Mouse (Mus musculus) kidney, postnatal 36 days (tissue): ENCODE data around the gene Chordc1.
"Not testable (repeated sequence)": the region's sequence is repeated elsewhere in the genome, so short reads cannot be mapped to it uniquely, and the experiment has no call there.

Experiments used
- DNase-seq, 2 experiments: peaks; one replicate each; pipeline ENCODE4 v3.0.0; 2021 to 2022; ENCODE audit warnings: mixed read lengths in 2 of 2

The Chordc1 gene

DNA sequence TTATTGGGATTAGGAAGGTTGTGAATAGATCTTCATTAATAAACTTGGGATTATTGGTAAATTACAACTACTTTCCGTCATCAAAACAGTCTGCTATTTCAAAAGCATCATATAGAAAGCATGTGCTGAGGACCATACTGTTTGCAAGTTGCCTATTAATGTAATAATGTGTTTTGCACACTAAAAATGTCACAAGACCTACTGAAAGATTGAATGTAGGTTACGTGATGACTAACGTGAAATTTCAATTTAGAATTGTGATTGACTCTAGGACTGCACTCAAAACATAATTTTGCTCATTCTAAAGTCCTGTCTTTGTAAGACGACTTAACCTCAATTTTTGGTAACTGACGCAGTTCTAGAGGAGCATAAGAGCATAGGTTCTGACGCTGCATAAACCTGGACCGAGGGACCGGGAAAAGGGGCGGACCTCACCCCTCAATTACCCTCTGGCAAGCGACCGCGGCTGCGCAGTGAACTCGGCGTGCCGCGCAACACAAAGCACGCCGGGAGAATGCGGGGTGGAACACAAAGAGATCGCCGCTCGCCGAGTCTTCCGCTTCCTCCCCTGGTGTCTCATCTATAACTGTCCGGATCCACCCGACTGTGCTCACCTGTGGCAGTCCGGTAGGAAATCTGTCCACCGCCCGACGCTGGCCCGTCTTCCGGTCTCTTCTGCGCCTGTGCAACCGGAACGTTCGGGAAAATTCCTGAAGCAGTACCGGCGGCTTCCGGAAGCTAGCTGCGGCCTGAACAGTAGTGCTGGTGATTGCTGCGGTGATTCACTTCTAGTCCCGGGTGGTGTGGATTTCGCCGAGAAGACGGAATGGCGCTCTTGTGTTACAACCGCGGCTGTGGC, at the start of gene Chordc1:
Gene Chordc1 (plus strand): TSS at position 555 of the 859 bp plus-strand sequence.
- DNase-seq: peak; percentile 96 to 97

DNA sequence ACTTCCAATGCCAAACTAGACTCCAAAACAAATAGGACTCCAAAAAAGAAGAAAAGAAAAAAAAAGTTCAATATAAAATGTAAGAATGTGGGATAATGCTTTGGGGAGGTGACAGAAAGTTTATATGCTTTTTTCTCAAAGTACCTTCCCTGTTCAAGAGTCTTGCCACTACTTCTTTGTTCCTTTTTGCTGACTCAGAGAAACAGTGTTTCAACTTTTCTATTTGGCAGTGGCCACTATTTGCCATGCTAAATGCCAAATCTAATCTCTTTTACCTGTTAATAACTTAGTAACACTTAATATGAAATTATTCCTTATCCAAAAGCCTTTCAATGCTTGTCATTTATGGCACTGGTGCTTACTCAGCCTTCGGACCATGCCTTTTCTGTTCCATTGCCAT, 16.0 kb upstream of the Chordc1 start:
- DNase-seq: no peak

GRCm38 (mm10) chr9:18276844-18277243, 15.1 kb upstream of the Chordc1 start:
- DNase-seq: no peak

DNA sequence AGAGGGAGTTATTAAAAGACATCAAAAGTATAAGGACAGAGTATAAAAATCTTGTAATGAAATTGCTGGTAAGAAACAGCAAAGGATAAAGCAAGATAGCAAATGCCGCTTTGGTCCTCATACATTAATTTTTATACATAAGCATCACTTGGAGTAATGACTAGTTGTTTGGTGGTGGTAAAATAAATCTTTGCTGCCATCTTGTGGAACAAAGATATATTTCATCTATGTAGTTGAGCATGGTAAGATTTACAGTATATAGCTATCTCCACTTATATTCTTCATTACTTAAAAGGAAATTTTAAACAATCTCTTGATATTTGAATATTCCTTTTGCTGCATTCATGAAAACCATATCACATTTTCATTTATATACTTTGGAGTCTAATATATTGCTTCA, 14.4 kb upstream of the Chordc1 start:
- peak in 1 of 2 experiments; percentile 3 for DNase-seq

DNA sequence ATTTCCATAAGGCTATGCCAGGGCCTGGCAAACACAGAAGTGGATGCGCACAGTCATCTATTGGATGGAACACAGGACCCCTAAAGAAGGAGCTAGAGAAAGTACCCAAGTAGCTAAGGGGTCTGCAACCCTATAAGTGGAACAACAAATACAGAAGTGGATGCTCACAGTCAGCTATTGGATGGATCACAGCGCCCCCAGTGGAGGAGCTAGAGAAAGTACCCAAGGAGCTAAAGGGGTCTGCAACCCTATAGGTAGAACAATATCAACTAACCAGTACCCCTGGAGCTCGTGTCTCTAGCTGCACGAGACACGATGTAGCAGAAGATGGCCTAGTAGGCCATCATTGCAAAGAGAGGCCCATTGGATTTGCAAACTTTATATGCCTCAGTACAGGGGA, 13.2 kb upstream of the Chordc1 start:
- not testable (repeated sequence) for DNase-seq

DNA sequence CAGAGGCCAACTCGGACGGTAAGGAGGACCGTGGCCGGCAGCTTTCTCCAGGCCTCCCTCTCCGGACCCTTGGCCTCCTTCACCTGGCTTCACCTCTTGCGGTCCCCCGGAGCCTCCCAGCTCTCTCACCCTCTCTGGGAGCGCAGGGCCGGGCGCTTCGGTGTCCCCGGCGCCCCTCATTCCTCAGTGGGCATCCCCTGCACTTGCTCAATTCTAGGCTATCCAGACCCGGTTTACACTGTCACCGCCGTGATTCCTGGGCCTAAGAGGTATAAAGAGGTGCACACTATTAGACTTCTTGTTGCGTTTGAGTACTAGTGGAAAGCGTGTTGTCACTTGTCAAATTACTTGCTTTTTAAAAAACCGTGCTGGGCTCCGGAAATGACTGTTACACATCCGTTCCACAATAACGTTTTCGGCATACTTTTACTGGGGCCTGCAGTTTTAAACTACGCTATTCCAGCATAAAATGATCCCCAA, 558 bp downstream of the Chordc1 start:
- DNase-seq: no peak

DNA sequence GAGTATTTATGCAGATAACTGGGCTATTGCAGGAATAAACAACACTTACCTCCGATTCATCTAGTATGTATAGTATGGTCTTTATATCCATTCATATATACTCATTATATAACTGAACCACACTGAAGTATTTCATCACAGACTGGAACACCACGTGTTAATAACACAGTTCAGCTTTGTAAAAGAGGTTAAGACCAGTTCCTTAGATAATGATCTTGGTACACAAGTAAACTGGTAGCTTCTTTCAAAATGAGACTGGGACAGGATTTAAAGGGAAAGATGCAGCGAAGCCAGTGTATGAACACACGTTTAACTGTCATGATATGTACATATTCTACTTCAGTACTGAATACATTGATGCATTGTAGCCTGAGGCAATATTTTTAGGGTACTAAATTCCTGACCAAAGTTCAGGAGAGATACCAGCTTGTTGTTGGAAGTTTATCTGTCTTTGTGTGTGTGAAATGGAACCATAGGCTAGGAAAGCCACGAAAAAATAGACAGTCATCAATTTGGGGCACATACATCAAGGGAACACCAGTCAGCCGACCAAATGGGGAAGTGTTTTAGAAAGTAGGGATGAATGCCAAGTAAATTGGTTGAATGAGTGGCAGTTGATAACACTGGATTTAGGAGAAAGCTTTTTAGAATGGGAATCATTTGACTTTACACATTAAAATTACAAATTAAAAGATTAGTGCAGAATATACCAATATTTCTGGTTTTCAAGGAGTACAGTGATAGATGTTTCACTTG, 1.3 kb downstream of the Chordc1 start:
- no peak for DNase-seq

DNA sequence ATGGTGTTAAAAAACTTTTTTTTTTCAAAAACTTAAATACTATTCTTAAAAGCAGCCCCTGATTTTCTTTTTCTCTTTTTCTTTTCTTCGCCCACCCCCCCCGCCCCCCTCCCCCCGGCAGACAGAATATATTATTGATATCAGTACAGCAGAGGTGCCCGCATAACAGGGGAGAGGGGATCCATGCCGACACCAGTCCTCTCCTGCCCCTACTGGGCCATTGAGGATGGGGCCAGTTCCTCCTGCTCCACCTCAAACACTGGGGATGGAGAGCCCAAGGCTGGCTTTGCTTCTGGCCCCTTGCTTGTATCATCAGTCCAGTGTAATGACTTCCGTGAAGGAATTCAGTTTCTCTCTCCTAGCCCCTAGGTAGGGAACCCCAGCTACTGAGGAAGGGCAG, 6.4 kb downstream of the Chordc1 start:
- DNase-seq: no peak

DNA sequence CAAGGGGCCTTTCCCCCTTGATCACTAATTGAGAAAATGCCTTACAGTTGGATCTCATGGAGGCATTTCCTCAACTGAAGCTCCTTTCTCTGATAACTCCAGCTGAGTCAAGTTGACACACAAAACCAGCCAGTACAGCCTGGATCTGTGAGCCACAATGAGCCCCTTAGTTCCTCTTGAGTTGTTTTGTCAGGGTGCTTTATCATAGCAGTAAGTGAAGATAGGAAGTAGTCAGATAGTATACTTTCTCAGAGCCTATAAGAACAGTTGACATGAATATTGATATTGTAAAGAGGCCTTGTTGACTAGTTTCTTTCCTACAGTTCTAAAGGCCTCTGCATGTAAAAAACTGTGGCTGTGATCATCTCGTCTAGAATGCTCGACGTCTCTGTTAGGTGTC, 28.1 kb downstream of the Chordc1 start:
- DNase-seq: no peak
